Mouse (Mus musculus): Measurements from ENCODE around the gene Fam149a. TPM values are rescaled to one million over a fixed set of nuclear protein-coding genes. Genes with fewer than 3 reads are reported as not detected.
A peak's percentile ranks its signal among the peaks of the same experiment; 100 is the strongest.

The Fam149a gene
- polyA plus RNA-seq, 1 experiment from 2014 or later, result 6.1 TPM

GRCm38 (mm10) chr8:45362323-45362722 lies 19.8 kb downstream of the Fam149a start:
- Histone ChIP-seq H3K4me2 (no peak overlapping the region), H3K27me3 (no peaks in the 10 kb centered on the region), H3K9ac (no peak overlapping the region), H3K27ac (no peak overlapping the region), H3K4me1 (replicated peaks) (peaks cover 11% of the 10 kb centered on the region; the same call in 1 of the 2 replicates), H3K9me3 (no peaks in the 10 kb centered on the region), H3K4me3 (no peak overlapping the region), H3K36me3 (no peaks in the 10 kb centered on the region)
- WGBS, result 66% methylated on average over 6 of the region's 6 CpGs
- no peak for ATAC-seq (ENCODE audit: low FRiP score)

GRCm38 (mm10) chr8:45359091-45359605 lies 22.9 kb downstream of the Fam149a start:
- H3K4me2 ChIP-seq, result peak overlapping the region; percentile 87
- ATAC-seq (ENCODE audit: low FRiP score), result no peak
- WGBS, result 86% methylated on average over 6 of the region's 6 CpGs
- no peak overlapping the region for H3K27ac ChIP-seq
- no peak overlapping the region for H3K9ac ChIP-seq
- H3K9me3 ChIP-seq, result no peaks in the 10 kb centered on the region
- H3K4me3 ChIP-seq, result no peak overlapping the region
- no peaks in the 10 kb centered on the region for H3K27me3 ChIP-seq
- H3K4me1 ChIP-seq (replicated peaks), result peaks cover 11% of the 10 kb centered on the region; the same call in 1 of the 2 replicates
- no peaks in the 10 kb centered on the region for H3K36me3 ChIP-seq

GRCm38 (mm10) chr8:45358132-45358918 lies 23.8 kb downstream of the Fam149a start:
- peak overlapping the region; percentile 90 for H3K9ac ChIP-seq
- peak overlapping the region; percentile 87 for H3K4me2 ChIP-seq
- no peaks in the 10 kb centered on the region for H3K27me3 ChIP-seq
- peak overlapping the region; percentile 64 for H3K4me3 ChIP-seq
- WGBS, result 2% methylated on average over 49 of the region's 49 CpGs
- peaks cover 11% of the 10 kb centered on the region; the same call in 1 of the 2 replicates for H3K4me1 ChIP-seq (replicated peaks)
- ATAC-seq (ENCODE audit: low FRiP score), result peak; percentile 89
- no peaks in the 10 kb centered on the region for H3K36me3 ChIP-seq
- no peaks in the 10 kb centered on the region for H3K9me3 ChIP-seq
- peak overlapping the region; percentile 35; the same call in 1 of the 2 replicates for H3K27ac ChIP-seq

GRCm38 (mm10) chr8:45355809-45356208 lies 26.3 kb downstream of the Fam149a start:
- Histone ChIP-seq H3K27ac (no peak overlapping the region), H3K27me3 (no peaks in the 10 kb centered on the region), H3K9me3 (no peaks in the 10 kb centered on the region), H3K4me3 (no peak overlapping the region), H3K9ac (no peak overlapping the region), H3K36me3 (no peaks in the 10 kb centered on the region), H3K4me1 (replicated peaks) (peaks cover 11% of the 10 kb centered on the region; the same call in 1 of the 2 replicates), H3K4me2 (no peak overlapping the region)
- ATAC-seq (ENCODE audit: low FRiP score), result no peak
- 82% methylated on average over 6 of the region's 6 CpGs for WGBS

- Histone ChIP-seq H3K27me3 (no peaks in the 10 kb centered on the region), H3K27ac (no peak overlapping the region), H3K4me3 (no peak overlapping the region), H3K9me3 (no peaks in the 10 kb centered on the region), H3K4me1 (replicated peaks) (no peaks in the 10 kb centered on the region), H3K4me2 (no peak overlapping the region), H3K36me3 (peaks cover 11% of the 10 kb centered on the region), H3K9ac (no peak overlapping the region)
- peak; percentile 71; the same call in 1 of the 2 replicates for ATAC-seq (ENCODE audit: low FRiP score)
- 19% methylated on average over 6 of the region's 6 CpGs for WGBS
Measured at GRCm38 (mm10) chr8:45345031-45345430, 37.1 kb downstream of the Fam149a start.

- no peaks in the 10 kb centered on the region for H3K9me3 ChIP-seq
- no peak overlapping the region for H3K4me3 ChIP-seq
- peaks cover 11% of the 10 kb centered on the region for H3K36me3 ChIP-seq
- H3K4me2 ChIP-seq, result no peak overlapping the region
- no peak overlapping the region for H3K27ac ChIP-seq
- no peak for ATAC-seq (ENCODE audit: low FRiP score)
- no peak overlapping the region for H3K9ac ChIP-seq
- H3K27me3 ChIP-seq, result no peaks in the 10 kb centered on the region
- WGBS, result 92% methylated on average over 8 of the region's 8 CpGs
- no peaks in the 10 kb centered on the region for H3K4me1 ChIP-seq (replicated peaks)
Measured at GRCm38 (mm10) chr8:45344298-45344697, 37.8 kb downstream of the Fam149a start.

GRCm38 (mm10) chr8:45341630-45342628 lies 40.2 kb downstream of the Fam149a start:
- no peak overlapping the region for H3K4me2 ChIP-seq
- H3K27ac ChIP-seq, result no peak overlapping the region
- no peaks in the 10 kb centered on the region for H3K9me3 ChIP-seq
- WGBS, result 92% methylated on average over 12 of the region's 12 CpGs
- no peak for ATAC-seq (ENCODE audit: low FRiP score)
- no peaks in the 10 kb centered on the region for H3K4me1 ChIP-seq (replicated peaks)
- no peaks in the 10 kb centered on the region for H3K36me3 ChIP-seq
- no peaks in the 10 kb centered on the region for H3K27me3 ChIP-seq
- no peak overlapping the region for H3K4me3 ChIP-seq
- H3K9ac ChIP-seq, result no peak overlapping the region

- 0 out of 2 replicates have a peak, but pooled peaks have one; percentile 27 for ATAC-seq (ENCODE audit: low FRiP score)
- 4% methylated on average over 8 of the region's 8 CpGs for WGBS
Measured at GRCm38 (mm10) chr8:45333493-45333892, 48.6 kb downstream of the Fam149a start.

GRCm38 (mm10) chr8:45332685-45333409 lies 49.2 kb downstream of the Fam149a start, which contains the start of gene Cyp4v3:
TSS of gene Cyp4v3 (minus strand) at chr8:45333216.
- Histone ChIP-seq H3K4me2 (peak within 1 kb of the TSS; percentile 97), H3K4me1 (replicated peaks) (peaks cover 13% of the 10 kb centered on the region), H3K9ac (peak within 1 kb of the TSS; percentile 71), H3K9me3 (no peaks in the 10 kb centered on the region), H3K27ac (no peak within 1 kb of the TSS), H3K4me3 (peak within 1 kb of the TSS; percentile 62), H3K27me3 (peaks cover 22% of the 10 kb centered on the region; the same call in 1 of the 2 replicates), H3K36me3 (no peaks in the 10 kb centered on the region)
- WGBS, result under 1% methylated on average over 43 of the region's 44 CpGs
- peak; percentile 80 for ATAC-seq (ENCODE audit: low FRiP score)

More at GRCm38 (mm10) chr8:45333493-45333892, 48.6 kb downstream of the Fam149a start:
- Histone ChIP-seq H3K9me3 (no peaks in the 10 kb centered on the region), H3K27me3 (peaks cover 22% of the 10 kb centered on the region; the same call in 1 of the 2 replicates), H3K4me3 (peak overlapping the region; percentile 62), H3K9ac (peak overlapping the region; percentile 71), H3K4me1 (replicated peaks) (peaks cover 13% of the 10 kb centered on the region), H3K36me3 (no peaks in the 10 kb centered on the region), H3K4me2 (peak overlapping the region; percentile 97), H3K27ac (no peak overlapping the region)

- Histone ChIP-seq H3K36me3 (no peaks in the 10 kb centered on the region), H3K9me3 (no peaks in the 10 kb centered on the region), H3K27me3 (peaks cover 22% of the 10 kb centered on the region; the same call in 1 of the 2 replicates), H3K4me1 (replicated peaks) (peaks cover 13% of the 10 kb centered on the region), H3K4me3 (no peak overlapping the region), H3K27ac (no peak overlapping the region), H3K9ac (no peak overlapping the region), H3K4me2 (no peak overlapping the region)
- WGBS, result 83% methylated on average over 3 of the region's 3 CpGs
- no peak for ATAC-seq (ENCODE audit: low FRiP score)
Measured at GRCm38 (mm10) chr8:45330856-45331255, 51.2 kb downstream of the Fam149a start.

- Histone ChIP-seq H3K9me3 (no peaks in the 10 kb centered on the region), H3K4me1 (replicated peaks) (peaks cover 13% of the 10 kb centered on the region), H3K4me2 (no peak overlapping the region), H3K36me3 (no peaks in the 10 kb centered on the region), H3K4me3 (no peak overlapping the region), H3K9ac (no peak overlapping the region), H3K27me3 (peaks cover 22% of the 10 kb centered on the region; the same call in 1 of the 2 replicates), H3K27ac (no peak overlapping the region)
- no peak for ATAC-seq (ENCODE audit: low FRiP score)
- 94% methylated on average over 6 of the region's 6 CpGs for WGBS
Measured at GRCm38 (mm10) chr8:45329206-45329980, 52.7 kb downstream of the Fam149a start.
